Mouse (Mus musculus) monocyte, adult 2 months (primary cell): Measurements from ENCODE around the gene Slc9a1.
A peak's percentile ranks its signal among the peaks of the same experiment; 100 is the strongest.

Experiments
- DNase-seq, 2 experiments: peaks; one replicate each; pipeline ENCODE4 v3.0.0; 2022; ENCODE audit warnings: low spot score in 2 of 2, low read depth in 1 of 2

Gene Slc9a1

DNA sequence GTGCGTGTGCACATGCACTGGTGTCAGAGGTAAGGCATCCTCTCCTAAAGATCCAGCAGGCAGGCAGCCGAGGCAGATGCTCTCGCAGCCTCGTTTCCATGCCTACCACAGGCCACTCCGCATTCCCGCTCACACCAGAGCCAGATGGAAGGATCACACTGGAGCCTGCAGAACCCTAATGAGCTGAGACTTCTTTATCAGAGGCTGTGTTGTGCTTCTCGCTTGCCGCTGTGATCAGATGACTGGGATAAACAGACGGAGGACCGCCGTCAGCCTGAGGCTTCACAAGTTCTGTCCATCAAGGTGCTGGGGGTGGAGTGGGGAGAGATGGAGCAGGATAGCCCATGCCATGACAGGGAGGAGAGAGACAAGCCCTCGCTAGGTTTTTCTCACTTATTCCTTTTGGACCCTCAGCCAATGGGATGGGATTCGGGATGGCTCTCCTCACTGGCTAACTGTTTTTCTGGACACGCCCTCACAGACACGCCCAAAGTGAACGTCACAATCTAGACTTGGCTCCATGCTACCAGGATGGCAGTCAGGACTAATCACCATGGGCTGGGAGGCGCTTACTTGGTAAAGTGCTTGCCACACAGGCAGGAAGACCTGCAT is 63.2 kb downstream of the Slc9a1 start:
- no peak for DNase-seq

DNA sequence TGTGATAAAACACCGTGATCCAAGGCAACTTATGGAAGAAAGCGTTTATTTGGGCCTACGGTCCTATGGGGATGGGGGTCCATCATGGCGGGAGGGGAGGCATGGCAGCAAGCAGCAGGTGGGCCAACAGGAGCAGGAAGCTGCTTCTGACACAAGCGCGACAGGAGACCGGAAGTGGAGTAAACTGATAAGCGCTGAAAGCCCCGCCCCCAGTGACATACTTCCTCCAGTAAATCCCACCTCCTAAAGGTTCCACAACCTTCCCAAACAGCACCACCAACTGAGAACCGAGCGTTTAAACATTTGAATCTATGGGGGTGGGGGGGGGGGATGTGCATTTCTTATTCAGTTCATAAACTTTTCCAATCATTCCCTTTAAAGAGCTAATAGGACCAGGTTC is 66.4 kb downstream of the Slc9a1 start:
- no peak for DNase-seq

DNA sequence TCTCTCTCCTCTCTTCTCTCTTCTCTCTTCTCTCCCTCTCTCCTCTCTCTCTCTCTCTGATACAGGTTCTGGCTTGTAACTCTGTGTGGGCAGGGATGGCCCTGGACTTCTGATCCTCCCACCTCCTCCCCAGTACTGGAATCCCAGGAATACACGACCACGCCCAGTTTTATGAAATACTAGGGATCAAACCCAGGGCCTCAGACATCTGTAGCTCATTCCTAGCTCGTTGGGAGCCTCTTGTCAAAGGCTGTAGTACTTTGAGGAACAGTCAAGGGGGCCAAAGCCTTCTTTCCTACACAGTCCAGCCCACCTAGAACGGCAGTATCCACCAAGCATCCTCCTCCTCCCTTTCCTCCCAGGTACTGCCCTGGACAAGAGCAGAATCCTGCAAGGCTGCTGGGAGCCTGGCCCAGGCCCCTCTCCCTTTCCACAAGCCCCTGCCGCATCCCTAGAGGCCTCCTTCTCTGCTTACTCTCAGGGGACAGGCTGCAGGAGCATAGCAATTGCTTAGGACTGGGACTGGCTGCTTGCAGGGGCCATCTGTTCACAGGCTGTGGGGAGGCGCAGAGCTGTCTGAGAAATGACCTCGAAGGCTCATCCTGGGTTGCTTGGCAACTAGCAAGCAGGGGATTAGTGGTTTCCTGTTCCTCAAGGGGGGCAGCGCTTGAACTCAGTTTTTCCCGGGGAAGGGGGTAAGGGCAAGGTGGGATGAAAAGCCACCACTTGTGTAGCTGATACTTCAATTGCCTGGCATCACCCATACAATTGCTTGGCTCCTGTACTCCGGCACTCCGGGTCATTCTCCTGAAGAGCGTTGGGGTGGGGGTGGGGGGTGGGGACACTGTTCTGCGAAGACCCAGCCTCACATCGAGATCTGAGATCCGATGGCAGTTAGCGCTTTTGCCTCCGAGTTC is 70.2 kb downstream of the Slc9a1 start:
- DNase-seq, result no peak

DNA sequence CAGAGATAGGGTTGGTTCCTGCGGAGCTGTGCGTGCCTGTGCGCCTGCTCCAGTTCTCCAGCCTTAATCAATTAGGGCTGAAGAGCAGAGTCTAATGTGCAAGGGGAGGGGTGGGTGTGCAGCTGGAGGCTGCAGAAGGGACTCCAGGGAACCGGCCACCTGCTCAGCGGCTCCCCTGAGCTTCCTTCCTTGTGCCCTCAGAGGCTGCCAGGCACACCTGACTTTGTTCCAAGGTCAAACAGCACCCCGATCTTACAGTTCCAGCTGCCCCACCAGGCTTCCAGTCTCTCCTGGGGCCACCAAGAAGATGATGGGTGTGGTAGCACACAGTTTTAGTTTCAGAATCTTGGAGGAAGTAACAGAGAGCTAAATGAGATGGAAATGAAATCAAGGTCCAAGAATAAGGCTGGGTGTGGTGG is 70.9 kb downstream of the Slc9a1 start:
- DNase-seq, result no peak

DNA sequence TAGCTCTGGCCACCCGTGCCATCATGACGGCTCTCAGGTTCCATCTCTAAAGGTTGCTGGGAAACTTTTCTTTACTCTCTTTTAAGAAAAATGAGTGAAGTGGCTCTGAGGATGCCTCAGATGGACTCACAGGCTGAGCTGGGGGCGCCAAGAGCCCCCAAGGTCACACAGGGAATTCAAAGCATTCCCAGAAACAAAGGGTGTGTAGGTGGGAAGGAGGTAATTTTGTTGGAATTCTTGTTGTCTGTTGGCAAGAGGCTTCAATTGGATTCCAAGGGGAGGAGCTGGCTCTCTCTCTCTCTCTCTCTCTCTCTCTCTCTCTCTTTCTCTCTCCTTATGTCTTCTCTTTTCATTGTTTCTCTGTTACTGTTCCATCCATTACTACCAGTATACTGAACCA is 72.7 kb downstream of the Slc9a1 start:
- no peak for DNase-seq

DNA sequence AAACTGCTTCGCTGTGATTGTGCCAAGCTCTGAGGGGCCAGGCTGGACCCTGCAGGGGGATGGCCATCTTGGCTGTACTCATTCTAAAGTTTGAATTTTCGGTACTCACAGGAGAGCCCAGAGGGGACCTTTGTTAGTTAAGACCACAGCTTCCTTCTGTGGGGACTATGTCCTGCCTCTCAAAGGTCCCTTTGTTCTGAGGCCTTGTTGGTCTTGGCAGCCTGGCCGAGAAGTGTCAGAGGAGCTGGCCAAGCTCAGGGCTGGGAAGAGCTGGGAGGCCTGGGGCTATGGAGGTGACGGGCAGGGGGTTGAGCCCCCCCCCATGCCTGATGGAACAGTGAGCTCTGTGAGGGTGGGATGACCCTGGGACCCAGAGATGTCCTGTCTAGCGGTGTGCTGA is 73.6 kb downstream of the Slc9a1 start:
- DNase-seq, result no peak

DNA sequence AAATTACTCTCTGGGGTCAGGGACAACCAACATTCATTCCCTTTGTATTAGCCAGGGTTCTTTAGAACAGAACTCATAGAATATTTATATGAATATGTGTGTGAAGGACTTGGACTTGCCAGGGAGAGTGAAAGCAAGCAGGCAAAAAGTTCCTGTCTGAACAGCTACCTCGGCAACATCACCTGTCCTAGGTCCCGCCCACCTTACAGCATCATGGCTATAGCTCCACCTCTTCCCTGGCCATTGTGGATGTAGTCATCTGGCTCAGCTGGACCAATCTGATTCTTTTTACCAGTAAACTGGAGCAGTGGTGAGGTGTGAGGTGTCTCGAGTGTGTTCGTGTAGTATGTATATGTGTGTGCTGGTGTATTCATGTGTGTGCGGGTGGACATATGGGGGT is 76.2 kb downstream of the Slc9a1 start:
- DNase-seq, result no peak

DNA sequence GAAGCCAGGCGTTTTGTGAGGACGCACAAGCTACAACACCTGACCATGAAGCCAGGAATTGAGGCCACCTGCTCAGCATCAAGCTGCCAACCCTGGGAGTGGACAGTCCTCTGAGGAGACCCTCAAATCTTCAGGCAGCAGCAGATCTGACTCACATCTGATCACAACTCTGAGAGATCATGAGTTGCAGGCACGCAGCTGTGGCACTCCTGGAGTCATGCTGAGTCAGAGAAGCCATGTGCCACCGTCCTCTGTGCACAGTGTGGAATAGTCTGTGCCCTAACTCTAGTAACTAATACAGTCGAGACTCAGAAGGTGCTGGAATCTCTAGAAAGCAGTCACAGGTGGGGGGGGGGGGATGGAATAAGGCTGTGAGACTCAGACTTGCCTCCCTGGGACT is 77.9 kb downstream of the Slc9a1 start:
- no peak for DNase-seq

DNA sequence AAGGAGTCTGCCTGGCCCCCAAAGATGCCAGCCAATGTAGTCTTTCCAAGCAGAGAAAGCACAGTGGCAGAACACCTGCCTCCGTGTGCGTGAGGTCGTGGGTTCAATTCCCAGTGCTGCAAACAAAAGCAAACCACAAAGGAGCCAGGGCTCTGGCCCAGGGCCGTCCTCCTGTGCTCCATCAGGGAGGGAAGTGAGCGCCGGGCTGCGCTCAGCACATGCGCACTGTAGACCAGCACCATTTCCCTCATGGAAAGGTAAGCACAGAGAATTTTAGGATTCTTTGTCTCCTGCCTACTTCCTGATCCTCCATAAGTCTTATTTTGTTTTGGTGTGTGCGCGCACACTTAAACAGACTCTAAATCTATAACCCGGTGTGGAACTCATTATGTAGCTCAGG is 78.5 kb downstream of the Slc9a1 start:
- DNase-seq, result no peak

DNA sequence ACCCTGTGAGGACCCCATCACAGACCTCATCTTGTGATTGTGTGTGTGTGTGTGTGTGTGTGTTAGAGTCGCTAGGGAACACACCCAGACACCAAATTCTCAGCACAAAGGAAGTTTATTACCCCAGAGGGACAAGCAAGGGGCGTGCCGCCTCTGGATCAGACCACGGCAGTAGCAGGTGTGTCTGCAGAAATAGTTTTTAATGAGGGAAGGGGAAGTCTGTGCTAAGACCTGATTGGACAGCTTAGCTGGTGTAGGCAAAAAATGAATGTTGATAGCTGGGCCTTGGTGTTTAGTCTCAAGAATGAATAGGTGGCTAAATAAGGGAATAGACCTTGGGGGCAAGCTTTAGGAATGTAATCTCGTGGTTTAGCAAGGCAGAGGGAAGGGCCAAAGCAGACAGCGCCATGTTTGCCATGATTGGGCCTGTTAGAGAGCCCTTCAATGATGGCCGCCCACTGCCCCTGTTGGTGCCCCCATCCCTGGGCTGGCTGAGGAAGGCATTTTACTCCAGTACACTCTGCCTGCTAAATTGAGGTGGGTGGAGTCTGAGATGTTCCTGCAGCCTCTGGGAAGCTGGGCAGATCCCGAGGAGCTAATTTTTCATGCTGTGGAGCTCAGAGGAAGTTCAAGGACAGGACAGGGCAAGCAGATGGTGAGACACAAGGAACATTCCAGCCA is 79.3 kb downstream of the Slc9a1 start:
- DNase-seq, result no peak

DNA sequence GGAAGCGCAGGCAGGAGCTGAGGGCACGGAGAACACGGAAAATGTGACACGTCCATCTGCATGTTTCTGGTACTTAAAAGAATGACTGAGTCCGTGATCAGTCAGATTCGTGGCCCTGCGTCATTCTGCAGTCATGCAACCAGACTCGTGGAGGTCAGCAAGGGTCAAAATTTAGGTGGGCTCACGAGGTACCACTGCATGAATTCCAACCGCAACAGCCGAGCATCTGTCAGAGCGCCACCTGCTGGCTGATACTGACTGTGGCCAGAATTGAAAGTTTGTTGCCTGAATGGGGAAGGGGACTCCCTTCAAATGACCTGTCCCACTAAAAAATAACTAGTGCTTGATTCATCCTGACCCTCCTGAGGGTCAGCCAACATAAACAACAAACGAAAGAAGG is 80.2 kb downstream of the Slc9a1 start:
- DNase-seq, result peak in 1 of 2 experiments; percentile 21

DNA sequence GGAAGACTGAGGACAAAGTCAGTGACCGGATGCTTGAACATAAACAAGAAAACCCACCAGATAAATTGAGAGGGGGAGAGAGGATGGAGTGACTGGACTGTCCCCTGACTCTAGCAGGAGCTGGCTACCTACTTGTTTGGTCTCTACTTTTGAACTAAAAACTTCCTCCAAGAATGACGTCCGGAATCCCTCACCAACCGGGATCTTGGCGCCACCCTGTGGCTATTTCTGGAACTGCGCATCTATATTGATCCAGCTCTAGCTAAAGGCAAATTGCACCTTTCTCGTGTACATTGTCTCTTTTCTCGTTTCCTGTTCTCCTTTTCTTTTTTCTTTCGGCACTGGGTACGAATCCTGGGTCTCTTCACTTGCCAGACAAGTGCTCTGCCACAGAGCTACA is 82.0 kb downstream of the Slc9a1 start:
- DNase-seq, result peak; percentile 32 to 75

DNA sequence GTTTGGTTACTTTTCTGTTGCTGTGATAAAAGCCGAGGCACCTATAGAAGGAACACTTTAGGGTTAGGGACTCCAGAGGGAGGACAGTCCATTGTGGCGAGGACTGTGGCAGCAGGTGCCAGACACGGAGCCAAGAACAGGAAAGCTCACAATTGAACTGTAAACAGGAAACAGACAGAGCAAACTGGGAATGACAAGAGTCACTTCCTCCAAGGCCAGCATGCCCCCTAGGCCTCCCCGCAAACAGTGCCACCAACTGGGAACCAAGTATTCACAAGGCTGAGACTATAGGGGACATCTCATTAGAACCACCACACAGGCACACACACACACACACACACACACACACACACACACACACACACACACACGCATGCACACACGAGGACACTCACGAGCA is 82.9 kb downstream of the Slc9a1 start:
- no peak for DNase-seq

DNA sequence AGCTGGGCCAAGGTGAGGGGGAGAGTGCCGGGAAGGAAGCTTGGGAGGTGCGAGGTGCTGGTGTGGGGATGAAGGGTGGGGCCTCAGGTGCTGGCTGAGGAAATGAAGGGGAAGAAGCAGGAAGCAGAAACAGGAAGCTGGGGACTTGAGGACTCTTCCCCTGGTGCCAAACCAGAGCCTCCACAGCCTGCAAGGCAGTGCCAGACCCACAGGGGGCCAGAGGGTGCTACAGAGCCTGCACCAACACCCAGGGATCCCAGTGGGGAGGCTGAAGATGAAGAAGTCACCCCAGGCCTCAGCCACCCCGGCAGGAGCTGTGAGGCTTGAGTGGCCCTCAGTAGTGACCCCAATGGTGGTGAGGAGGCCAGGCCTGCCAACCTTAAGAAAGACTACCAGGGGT is 88.5 kb downstream of the Slc9a1 start:
- peak in 1 of 2 experiments; percentile 23 for DNase-seq

DNA sequence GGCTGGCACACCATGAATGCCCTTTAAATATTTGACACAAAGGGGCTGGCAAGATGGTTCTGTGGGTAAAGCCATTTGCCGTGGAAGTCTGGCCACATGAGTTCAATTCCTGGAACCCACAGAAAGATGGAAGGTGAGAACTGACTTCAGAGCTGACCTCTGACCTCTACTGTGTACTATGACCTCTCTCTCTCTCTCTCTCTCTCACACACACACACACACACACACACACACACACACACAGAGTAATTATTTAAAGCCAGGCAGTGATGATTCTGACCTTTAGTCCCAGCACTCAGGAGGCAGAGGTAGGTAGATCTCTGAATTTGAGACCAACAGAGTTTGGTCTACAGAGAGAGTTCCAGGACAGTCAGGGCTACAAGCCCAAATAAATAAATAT is 90.5 kb downstream of the Slc9a1 start:
- no peak for DNase-seq

DNA sequence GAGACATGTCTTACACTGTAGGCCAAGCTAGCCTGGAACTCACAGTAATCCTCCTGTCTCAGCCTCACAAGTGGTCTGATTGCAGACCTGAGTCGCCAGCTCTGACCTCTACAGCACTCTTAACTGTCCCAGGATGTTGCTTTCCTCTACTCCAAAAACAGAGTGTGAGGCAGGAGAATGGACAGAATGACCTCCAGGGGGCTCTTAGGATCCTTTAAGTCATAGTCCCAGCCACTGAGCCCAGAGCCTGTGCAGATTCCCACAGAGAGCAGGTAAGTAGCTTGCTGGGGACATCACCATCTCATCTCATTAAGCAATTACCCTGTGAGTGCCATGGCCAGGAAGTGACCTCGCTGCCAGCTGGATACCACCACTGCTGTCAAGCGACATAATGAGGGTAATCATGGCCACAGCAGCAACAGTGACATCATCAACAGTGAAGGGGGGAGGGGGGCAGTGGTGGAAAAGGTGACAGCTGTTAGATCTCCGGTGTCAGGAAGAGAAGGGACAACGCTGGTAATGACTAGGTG is 91.4 kb downstream of the Slc9a1 start:
- no peak for DNase-seq

DNA sequence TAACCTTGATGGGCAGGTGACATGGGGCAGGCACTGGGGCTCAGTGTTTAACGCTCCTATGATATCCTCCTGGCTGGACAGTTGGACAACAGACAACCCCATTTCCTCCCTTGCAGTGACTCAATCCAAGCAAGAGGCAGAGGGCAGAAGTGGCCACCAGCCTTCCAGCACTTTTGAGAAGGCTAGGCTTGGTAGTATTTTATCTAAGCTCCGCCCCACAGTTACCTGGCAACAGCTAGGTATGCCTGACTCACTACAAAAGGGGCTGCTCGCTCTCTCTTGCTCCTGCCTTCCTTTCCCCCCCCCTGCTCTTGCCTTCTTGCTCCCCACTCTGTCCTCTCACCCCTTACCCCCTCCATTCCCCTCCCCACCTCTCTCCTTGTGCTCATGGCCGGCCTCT is 91.9 kb downstream of the Slc9a1 start:
- no peak for DNase-seq

DNA sequence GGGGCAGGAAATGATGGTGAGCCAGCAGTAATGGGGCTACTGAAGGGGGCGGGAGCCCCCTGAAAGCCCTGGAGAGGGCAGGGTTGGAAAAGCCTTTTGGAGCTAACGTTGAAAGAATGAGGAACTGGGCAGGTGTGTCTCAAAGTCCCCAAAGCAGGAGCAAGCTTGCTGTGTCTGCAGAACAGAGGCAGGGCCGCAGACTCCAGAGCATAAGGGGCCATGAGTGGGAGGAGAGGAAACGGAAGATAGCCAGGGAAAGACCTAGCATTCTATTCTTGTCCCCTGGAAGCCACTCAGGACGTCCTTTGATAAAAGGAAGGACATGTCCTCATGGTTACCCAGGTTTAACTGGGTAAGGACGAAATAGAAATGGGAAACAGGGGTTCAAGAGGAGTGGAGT is 93.7 kb downstream of the Slc9a1 start:
- no peak for DNase-seq

DNA sequence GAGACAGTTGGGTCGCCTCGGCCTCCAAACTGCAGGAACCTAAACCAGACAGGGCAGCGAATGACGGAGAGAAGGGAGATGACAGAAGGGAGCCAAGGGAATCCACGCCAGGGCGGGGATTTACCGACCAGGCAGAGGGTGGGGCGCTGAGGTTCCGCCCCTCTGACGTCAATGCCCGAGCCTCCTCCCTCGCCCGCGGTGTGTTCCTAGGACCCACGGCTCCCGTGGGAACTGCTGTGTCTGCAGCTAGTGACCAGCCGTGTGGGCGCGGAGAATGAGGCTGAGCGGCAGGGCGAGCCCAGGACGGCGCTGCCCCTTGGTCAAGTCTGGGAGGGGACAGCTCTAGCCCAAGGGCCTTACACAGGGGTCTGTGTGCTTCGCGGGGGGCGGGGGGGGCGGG is 98.6 kb downstream of the Slc9a1 start:
- DNase-seq, result peak; percentile 34 to 82

DNA sequence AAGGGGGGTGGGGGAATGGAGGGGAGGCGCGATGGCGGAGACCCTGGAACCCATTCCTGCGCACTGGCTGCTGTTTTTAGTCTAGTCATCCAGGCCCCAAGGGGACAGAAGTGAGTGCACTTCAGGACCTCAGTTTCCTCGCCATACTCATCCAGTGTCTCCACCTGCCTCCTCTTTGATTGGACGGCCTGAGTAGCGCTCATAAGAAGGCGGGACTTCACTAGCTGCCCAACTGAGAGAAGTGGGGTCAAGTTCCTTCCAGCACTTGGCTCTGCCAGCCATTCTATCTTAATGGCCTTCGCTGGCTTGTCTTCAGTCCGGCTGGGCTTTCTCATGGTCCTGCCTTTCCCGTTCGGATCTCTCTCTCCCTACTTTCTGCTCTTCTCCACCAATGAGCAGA is 99.6 kb downstream of the Slc9a1 start:
- DNase-seq, result no peak

DNA sequence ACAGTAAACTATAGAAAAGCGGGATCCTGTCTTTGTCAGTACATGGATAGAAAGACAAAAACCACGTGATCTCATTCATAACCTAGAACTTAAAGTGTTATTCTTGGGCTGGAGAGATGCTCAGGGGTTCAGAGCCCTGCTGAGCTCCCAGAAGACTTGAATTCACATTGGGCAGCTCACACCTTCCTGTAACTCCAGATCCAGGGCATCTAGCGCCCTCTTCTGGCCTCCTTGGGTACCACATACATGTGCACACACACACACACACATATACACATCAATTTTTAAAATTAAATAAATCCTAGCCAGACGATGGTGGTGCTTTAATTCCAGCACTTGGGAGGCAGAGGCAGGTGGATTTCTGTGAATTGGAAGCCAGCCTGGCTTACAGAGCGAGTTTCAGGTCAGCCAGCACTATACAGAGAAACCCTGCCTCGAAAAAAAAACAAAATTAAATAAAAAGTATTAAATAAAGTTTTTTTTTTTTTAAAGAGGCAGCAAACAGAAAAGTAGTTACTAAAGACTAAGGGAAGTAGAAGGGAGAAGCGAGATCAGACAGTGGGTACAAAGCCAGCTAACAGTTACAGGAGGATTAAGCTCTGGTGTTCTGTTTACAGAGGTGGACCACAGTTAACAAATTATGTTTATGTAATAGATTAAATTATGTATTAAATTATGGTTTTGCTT is 101.8 kb downstream of the Slc9a1 start:
- DNase-seq, result no peak
